Mouse (Mus musculus): ENCODE measurements around the gene Chil4.
"Not testable (repeated sequence)": the region's sequence is repeated elsewhere in the genome, so short reads cannot be mapped to it uniquely, and the experiment has no call there.

Chil4 gene

GRCm38 (mm10) chr3:106219407-106219806 is at the start of gene Chil4:
Chil4 (minus strand) TSS chr3:106219507.
- no peak for DNase-seq (ENCODE audit: inconsistent age in 2 of 2, low spot score in 1 of 2)

- DNase-seq (ENCODE audit: inconsistent age in 2 of 2, low spot score in 1 of 2): no peak
These were observed 46.5 kb upstream of the Chil4 start for GRCm38 (mm10) chr3:106265854-106266253.

DNA sequence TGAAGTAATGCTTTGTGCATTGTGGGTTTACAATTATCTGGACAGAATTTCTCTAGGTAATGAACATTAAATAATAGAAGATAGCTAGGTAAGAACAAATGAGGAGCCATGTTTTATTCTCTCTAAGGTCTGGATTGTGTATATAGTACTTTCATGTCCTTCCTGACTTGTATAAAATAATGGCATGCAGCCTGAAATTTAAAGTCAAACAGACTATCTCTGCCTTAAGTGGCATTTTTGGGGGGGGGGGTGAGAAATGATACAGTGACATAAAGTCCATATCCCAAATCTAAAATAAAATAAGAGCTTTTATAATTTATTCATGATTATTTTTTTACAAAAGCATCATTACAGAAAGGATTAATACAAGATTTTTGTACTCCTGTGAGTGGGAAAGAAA is 45.5 kb upstream of the Chil4 start:
- DNase-seq (ENCODE audit: inconsistent age in 2 of 2, low spot score in 1 of 2): no peak

DNA sequence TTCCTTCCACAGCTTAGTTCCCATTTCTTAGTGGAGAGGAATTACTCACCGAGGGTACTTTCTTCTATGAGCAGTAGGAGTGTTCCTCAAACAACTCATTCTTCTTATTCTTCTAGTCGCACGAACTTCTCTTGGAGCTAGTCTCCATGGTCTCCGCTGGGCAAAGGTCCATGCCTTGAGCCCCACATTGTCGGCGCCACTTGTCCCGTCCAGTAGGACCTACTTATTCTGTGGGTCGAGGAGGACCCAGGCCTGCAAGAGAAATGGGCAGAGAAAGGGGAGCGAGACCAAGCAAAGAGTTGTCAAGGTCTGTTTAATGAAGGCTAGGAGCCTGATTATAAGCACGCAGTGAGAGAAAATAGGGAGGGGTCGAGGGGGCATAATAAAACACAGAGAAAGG is 37.8 kb upstream of the Chil4 start:
- not testable (repeated sequence) for DNase-seq (ENCODE audit: inconsistent age in 2 of 2, low spot score in 1 of 2)

- DNase-seq (ENCODE audit: inconsistent age in 2 of 2, low spot score in 1 of 2): no peak
These were observed 33.4 kb upstream of the Chil4 start for GRCm38 (mm10) chr3:106252719-106253118.

DNA sequence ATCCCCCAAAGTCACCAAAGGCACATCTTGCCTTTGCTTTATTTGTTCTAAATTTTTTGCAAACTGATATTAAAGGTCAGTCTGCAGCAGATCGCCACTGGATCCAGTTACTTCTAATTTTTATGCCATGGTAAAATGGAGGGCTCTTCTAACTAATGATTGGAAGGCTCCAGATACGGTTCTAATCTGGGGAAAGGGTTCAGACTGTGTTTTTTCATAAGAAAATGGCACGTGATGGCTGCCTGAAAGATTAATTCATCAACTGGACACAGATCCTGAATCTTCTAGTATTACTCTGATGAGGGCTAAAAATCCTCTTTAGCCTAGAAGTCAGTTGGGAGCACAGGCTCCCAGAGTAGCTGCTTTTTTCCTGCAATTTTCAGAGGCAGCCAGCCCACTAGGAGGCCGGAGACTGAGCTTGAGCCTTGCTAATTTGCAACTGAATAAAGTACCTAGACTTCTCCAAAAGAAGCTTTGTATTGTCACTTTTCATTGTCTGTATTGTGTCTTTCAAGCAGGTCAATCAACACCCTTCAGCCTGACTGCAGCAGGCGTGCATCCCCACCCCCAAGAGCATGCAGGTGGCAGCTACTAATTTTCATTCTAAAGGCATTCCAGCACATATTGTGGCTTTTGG is 31.6 kb upstream of the Chil4 start:
- DNase-seq (ENCODE audit: inconsistent age in 2 of 2, low spot score in 1 of 2): not testable (repeated sequence)

GRCm38 (mm10) chr3:106247369-106247768 is 28.1 kb upstream of the Chil4 start:
- not testable (repeated sequence) for DNase-seq (ENCODE audit: inconsistent age in 2 of 2, low spot score in 1 of 2)

- DNase-seq (ENCODE audit: inconsistent age in 2 of 2, low spot score in 1 of 2): not testable (repeated sequence)
These were observed 20.9 kb upstream of the Chil4 start for GRCm38 (mm10) chr3:106240210-106240609.

DNA sequence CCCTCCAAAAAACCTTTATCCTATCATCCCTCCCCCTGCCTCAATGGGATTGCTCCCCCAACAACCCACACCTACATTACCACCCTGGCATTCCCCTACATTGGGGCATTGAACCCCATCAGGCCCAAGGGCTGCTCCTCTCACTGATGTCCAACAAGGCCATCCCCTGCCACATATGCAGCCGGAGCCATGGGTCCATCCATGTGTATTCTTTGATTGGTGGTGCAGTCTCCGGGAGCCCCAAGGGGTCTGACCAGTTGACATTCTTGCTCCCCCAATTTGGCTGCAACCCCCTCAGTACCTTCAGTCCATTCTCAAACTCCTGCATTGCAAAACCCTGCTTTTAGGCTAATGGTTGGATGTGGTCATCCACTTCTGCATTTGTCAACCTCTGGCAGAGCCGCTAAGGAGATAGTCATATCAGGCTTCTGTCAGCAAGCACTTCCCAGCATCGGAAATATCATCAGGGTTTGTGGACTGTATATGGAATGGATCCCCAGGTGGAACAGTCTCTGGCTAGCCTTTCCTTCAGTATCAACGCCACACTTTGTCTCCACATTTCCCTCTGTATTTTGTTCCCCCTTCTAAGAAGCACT is 20.0 kb upstream of the Chil4 start:
- DNase-seq (ENCODE audit: inconsistent age in 2 of 2, low spot score in 1 of 2): no peak

DNA sequence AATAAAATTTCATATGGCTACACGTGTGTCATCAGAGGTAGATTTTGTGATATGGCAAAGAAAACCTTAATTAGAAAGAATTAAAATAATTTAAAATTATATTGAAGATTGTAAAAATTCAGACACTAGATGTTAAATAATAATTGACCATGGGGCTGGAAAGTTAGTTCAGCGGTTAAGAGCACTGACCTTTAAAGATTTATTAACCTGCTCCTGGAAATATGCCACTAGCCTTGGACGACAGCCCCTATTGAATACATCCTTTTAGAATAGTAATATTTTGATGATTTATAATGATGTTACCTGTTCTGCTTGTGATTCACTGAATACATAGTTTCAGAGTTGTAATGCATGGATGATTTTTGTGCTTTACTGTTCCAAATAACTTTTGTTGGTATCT is 4.1 kb upstream of the Chil4 start:
- DNase-seq (ENCODE audit: inconsistent age in 2 of 2, low spot score in 1 of 2): not testable (repeated sequence)

DNA sequence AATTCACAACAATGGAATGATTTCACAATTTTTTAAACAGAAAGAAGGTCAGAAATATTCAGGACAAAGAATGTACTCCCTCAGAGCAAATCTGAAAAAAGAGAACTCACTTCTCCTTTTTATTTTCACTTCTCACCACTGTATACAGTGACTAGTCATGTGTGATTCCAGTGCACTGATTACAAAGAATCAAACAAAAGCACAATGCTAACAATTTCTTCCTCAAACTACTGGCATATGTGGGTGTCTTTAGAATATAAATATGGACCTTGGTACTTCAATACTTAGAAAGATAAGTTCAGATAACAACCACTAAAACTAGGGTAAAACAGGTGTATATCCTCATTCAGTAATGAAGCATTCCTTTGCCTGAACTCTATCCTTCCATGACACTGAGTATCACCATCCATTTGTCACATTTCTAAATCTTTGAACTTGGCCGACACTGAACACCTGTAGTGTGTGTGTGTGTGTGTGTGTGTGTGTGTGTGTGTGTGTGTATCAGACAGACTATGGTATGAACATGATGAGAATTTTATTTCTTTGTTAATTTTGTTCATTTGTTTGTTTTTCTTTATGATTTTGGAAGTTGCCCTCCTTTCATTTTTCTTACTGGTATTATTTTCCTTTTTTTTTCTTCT is 2.4 kb upstream of the Chil4 start:
- DNase-seq (ENCODE audit: inconsistent age in 2 of 2, low spot score in 1 of 2): no peak

DNA sequence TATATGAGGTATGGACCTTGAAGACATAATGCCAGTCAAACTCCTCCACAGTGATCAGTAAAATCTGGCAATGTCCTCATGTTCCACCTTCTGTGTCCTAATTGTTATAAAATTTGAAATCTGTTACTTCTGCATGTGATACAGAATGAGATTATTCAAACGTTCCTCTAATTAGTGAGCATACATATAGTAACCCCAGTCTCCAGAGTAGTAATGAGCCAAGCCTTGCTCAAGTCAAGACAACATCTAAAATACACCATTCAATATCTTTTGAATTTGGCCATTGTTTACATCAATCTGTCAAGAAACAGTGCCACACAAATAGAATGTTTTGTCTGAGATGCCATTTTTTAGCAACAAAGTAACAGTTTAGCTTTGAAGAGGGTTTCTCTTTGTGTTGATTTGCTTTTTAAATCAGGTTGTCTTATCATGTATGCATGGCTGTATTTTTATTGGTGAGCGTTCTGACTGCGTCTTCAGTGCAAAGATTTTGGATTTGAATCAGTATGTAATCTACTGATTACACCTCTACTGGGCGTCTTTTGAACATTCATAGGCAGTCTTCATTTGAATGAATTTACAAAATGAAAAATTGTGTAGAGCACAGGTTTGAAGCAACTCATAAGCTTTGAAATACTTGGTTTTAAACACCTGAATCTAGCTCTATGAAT is 888 bp downstream of the Chil4 start:
- not testable (repeated sequence) for DNase-seq (ENCODE audit: inconsistent age in 2 of 2, low spot score in 1 of 2)

GRCm38 (mm10) chr3:106198030-106198429 is 21.3 kb downstream of the Chil4 start:
- not testable (repeated sequence) for DNase-seq (ENCODE audit: inconsistent age in 2 of 2, low spot score in 1 of 2)

DNA sequence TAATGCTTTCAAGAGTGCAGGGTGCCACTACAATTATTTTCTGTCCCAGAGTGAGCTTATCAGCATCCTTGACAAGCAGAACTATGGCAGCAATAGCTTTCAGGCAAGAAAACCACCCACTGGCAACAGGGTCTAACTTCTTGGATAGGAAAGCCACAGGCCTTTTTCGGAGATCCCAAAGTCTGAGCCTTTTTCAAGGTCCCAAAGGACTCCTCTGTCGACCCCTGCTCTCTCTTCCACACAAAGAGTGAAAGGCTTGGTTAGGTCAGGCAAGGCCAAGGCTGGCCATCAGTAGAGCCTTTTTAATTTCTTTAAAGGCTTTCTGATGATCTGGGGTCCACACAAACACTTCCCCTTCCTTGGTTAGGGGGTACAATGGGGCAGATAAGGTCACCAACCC is 22.1 kb downstream of the Chil4 start:
- DNase-seq (ENCODE audit: inconsistent age in 2 of 2, low spot score in 1 of 2): not testable (repeated sequence)

DNA sequence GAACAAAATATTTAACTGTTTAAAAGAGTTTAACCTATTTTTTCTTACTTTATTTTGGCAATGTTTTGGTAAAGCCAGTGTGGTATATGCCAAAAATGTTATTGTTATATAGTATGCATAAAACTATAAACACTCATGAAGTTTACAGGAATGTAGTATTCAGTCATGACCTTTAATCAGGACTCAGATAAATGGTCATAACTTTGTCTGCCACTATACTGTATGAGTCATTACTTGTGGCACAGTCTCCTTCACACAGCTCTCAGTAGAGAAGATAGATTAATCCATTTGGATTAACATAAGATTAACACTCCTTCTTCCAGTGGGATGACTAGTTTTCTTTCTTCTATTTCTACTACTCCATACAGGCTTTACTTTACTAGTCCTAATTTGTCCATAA is 23.0 kb downstream of the Chil4 start:
- DNase-seq (ENCODE audit: inconsistent age in 2 of 2, low spot score in 1 of 2): no peak

DNA sequence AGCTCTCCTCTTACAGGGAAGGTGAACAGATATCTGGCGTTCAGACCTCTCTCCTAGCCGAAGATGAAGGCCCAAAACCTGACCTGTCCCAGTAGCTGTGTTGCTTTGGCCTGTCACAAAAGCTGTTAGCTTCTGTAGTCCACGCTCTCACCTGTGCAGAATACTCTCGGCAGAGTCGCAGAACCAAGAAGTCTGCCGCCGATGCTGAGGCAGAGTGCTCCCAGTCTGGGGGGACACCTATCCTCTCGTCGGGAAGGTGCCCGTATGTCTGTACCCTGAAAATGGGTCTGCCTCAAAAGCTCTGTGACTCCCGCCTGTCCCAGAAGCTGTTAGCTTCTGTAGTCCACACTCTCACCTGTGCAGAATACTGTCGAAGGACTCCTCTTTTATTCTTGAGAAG is 23.8 kb downstream of the Chil4 start:
- no peak for DNase-seq (ENCODE audit: inconsistent age in 2 of 2, low spot score in 1 of 2)

- DNase-seq (ENCODE audit: inconsistent age in 2 of 2, low spot score in 1 of 2): no peak
These were observed 31.3 kb downstream of the Chil4 start for GRCm38 (mm10) chr3:106187991-106188390.

DNA sequence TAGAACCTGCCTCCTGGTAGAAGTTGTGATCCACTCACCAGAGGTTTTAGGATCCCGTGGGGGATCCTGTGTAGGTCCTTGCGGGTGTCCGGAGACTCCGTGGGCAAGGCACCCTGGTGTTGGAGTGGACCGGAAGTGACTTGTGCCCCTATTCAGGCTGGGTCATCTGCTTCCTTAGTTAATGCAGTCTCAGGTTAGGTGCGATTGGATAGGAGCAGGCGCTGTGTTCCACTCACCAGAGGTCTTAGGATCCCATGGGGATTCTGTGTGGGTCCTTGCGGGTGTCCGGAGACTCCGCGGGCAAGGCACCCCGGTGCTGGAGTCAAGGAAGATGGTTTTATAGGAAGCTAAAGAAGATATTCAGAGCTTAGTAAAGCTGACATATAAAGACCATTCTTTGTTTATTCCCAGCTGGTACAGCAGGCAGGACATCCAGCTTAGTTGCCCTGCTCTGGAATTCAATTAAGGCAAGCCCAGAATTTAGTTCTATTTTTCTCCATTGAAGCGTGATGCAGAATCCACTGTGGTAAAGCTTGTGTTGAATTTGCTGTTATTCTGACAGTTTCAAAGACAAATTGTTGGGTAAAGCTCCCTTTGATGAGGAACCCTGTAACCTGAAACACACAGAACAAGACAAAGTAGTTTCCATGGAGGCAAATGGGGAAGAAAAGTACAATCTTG is 41.7 kb downstream of the Chil4 start:
- DNase-seq (ENCODE audit: inconsistent age in 2 of 2, low spot score in 1 of 2): no peak

DNA sequence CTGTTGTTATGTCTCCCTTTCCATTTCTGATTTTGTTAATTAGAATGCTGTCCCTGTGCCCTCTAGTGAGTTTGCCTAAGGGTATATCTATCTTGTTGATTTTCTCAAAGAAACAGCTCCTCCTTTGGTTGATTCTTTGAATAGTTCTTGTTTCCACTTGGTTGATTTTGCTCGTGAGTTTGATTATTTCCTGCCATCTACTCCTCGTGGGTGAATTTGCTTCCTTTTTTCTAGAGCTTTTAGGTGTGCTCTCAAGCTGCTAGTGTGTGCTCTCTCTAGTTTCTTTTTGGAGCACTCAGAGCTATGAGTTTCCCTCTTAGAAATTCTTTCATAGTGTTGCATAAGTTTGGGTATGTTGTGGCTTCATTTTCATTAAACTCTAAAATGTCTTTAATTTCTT is 44.3 kb downstream of the Chil4 start:
- not testable (repeated sequence) for DNase-seq (ENCODE audit: inconsistent age in 2 of 2, low spot score in 1 of 2)

GRCm38 (mm10) chr3:106172506-106172905 is 46.8 kb downstream of the Chil4 start:
- DNase-seq (ENCODE audit: inconsistent age in 2 of 2, low spot score in 1 of 2): peak in 1 of 2 experiments; percentile 57

- DNase-seq (ENCODE audit: inconsistent age in 2 of 2, low spot score in 1 of 2): no peak
These were observed 48.1 kb downstream of the Chil4 start for GRCm38 (mm10) chr3:106171135-106171731.

All from adrenal gland, adult (tissue).